Mouse (Mus musculus): ENCODE measurements around the gene 2200002D01Rik.

The 2200002D01Rik gene

DNA sequence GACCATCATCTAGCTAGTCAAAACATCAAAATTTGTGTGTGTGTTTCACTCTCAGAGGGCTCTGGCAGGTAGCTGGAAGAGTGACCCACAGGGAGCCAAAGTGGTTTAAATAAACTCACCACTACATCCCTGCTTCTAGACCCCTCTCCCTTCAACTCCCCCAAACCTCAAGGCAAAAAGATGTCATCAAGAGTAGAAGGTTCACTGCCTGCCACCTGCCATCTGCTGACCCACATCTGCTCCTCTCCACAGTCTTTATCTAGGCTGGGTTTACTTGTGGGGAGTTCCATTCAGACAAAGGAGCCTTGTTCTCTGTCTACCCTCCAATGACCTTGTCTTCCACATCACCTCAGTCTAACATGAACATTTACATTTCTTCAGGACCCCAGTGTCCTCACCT lies 31.0 kb upstream of the 2200002D01Rik start:
- no peak for DNase-seq

- DNase-seq, result no peak
Observed at GRCm38 (mm10) chr7:29277510-29277909, 29.2 kb upstream of the 2200002D01Rik start.

DNA sequence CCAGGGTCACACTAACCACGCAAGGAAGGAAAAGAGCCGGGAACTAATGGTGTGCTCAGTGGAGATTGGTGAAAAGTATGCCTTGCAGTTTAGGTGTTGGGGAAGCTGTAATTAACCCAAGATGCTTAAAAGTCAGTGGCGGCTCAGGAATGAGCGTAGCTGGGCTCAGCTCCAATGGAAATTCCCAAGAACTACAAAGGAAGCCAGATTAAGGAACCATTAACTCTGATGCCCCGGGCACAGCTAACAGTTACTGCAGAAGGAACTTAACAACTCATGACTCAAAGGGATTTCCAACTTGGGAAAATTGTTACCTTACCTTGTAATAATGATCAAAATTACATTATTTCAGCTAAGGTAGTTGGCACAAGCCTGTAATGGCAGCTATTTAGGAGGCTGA lies 28.4 kb upstream of the 2200002D01Rik start:
- DNase-seq, result no peak

- no peak for DNase-seq
Observed at GRCm38 (mm10) chr7:29271687-29272465, 23.6 kb upstream of the 2200002D01Rik start.

DNA sequence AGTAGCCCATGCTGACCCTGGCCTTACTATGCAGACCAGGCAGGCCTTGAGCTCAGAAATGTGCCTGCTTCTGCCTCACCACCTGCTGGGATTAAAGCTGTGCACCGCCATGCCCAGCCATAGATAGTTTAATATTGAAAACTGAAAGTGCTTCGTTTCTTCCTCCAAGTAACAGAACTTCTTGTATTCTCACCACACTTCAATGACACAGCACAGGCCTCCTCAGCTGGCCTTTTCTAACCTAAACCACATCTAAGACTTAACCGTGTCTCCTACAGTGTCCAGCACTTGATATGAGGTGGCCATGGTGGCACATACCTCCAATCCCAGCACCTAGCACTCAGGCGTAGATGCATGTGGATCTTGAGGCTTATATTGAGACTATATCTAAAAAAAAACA lies 22.2 kb upstream of the 2200002D01Rik start:
- no peak for DNase-seq

- DNase-seq, result no peak
Observed at GRCm38 (mm10) chr7:29266931-29267330, 18.7 kb upstream of the 2200002D01Rik start.

DNA sequence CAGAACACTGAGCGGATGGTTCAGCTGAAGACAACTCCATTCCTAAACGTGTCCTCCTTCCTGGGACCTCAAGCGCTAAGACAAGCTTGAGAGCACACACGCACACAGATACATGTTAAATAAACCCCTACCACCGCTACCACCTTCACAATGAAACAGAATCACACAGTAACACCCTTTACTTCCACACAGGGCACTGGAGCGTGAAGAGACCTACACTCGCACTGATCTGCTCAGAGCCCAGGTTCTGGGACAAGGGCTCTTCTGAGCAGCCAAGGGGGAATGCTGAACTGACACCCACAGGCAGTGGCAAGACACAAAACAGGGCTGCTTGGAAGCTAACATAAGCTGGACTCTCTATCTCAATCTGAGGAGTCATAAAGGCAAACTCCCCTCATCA lies 17.4 kb upstream of the 2200002D01Rik start:
- DNase-seq, result no peak

DNA sequence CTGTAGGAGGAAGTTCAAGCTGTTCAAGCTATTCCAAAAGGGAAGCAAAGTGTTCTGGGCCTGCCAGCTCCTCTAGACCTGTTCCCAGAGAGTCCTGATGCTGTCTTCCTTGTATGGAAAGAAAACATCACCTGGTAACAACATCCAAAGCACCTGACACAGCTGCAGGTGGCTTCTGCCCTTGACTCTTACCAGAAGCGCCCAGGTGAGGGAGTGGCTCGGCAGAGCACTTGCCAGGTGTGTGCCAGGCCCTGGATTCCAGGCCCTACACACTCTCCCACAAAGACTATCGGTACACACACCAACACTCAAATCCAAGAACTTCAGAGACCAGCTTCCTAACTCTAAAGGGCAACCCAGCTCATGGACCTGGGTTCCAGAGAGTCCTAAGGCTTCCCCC lies 15.6 kb upstream of the 2200002D01Rik start:
- DNase-seq, result no peak

- no peak for DNase-seq
Observed at GRCm38 (mm10) chr7:29262151-29262550, 13.9 kb upstream of the 2200002D01Rik start.

GRCm38 (mm10) chr7:29259781-29260730 lies 11.8 kb upstream of the 2200002D01Rik start:
- DNase-seq, result no peak

GRCm38 (mm10) chr7:29257368-29257767 lies 9.1 kb upstream of the 2200002D01Rik start:
- no peak for DNase-seq

DNA sequence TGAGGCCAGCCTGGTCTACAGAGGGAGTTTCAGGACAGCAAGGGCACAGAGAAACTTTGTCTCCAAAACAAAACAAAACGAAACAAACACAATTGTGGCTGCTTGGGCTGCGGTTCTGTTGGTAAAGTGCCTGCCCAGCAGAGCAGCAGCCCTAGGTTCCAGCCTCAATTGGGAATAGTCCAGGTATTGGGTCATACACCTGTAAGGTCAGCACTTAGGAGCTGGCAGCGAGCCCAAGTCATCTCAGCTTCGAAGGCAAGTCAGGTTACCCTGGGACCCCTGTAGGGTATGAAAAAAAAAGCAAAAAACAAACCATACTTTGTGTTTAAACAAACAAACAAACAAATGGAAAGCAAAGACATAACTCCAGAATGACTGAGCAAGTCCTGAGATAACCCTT lies 7.6 kb upstream of the 2200002D01Rik start:
- DNase-seq, result no peak

DNA sequence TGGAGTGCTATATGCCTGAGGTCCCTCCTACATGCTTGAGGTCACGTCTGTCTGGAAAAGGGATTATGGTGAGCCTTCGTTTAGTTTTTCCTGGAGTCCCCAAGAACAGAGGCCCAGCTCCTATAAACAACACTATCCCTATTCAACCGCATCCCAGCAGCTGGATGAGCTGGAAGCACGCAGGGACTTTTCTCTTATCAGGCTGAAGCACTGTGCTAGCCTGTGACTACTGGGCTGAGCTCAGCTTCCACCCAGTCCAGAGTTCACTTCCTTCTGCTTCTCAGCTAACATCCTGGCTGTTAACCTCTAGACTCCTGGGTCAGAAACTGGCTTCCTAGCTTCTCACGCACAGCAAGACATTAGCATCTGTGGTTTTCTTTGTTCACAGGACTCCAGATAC lies 5.6 kb upstream of the 2200002D01Rik start:
- DNase-seq, result no peak

GRCm38 (mm10) chr7:29251166-29251565 lies 2.9 kb upstream of the 2200002D01Rik start:
- DNase-seq, result no peak

DNA sequence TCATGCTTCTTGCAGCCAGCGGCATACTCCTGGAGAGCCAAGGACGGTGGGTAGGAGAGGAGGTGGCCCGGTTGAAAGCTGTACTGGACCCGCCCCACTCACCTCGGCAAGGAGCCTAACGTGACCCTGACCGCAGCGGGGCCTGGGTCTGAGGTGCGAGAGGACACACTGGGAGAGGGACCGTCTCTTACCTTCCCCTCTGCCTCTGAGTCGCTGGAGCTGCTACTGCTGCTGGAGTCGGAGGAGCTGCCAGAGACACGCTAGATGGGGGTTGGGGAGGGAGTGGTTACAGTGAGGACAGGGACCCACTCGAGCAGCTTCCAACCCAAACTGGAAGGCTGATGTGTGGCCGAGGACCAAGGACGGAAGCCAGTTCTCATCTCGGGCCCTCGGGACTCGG lies 560 bp downstream of the 2200002D01Rik start:
- no peak for DNase-seq

DNA sequence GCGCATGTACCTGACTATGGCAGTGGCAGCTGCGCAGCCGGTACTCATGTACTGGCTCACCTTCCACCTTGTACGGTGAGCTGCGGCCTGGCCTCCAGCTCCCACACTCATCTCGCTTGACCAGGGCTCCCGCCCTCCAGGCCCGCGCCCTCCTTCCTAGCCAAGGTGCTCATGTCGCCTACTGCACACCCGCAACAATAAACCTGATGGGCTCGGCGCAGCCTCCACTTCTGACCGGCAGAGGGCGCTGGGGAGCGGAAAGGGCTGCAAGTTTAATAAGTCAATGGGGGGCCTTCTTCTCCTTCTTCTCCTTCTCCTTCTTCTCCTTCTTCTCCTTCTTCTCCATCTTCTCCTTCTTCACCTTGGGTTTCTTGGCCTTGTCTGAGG lies 959 bp downstream of the 2200002D01Rik start:
- peak; percentile 84 to 90 for DNase-seq

- DNase-seq, result no peak
Observed at GRCm38 (mm10) chr7:29246619-29247313, 1.5 kb downstream of the 2200002D01Rik start.

- DNase-seq, result no peak
Observed at GRCm38 (mm10) chr7:29246015-29246414, 2.3 kb downstream of the 2200002D01Rik start.

DNA sequence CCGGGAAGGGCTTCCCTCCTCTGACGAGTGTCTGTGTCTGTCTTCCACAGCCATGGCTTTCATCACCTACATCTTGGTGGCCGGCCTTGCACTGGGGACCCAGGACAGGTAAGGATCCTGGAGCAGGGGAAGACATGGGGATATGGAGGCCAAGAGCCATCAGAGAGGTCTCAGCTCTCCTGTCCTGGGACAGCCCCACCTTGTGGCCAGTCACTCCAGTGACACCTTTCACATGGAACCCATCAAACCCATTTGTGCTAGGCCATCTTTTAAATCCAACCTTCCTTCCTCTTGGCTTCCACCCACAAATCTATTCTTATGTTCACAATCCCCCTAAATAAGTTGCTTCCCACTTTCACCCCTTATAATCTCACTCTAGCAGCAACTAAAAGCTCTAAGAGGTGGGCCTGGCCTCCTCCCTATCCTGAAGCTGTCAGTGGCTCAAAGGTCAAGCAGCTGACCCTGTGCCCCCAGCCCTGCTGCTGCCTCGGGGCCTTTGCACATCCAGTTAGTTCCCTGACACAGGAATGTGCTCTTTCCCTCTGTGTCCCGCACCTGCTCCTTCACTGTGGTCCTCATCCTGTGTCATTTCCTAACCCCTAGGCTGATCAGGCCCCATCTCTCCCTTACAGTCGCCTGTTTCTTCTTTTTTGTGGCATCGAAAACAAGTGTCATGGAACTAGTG lies 3.4 kb downstream of the 2200002D01Rik start:
- peak in 1 of 2 experiments; percentile 59 for DNase-seq

DNA sequence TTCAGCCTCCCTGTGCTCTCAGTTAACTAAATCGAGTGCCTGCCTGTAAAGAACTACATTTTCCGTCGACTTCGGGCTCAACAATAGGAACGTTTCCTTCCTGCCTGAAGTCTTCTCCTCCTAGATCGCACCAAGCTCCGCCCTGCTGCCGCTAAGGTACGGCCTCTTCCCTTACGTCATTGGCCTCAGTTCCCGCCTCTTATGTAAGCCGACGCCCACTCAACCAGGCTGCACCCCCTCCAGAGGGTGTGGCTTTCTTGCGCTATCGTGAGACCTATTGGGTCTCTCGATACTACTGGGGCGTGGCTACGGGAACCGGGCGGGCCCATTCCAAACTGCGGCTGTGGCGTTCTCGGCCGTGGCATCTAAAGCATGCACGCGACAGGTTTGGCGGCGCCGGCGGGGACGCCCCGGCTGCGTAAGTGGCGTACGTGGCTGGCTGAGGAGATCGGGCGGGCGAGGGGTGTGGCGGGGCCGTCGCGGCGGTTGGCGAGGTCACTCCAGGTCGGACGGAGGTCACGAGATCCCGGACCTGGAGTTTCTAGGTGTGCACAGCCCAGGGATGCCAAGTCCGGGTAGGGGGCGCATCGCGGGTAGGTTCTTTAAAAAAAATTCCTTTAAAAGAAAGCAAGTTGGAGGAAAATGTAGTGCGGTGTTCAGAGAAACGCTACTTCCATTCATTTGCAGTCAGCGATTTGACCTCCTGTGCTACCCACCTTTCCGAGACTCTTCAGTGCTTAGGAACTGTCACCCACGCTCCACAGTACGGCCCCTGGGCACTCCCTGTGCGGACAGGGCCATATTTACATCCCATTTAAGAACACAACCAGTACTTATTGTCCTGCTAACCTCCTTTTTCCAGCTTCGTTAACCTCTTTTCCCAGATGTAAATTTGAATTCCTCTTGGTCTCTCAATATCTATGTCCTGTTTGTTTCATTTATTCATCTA lies 10.0 kb downstream of the 2200002D01Rik start, which contains the start of gene Yif1b:
Gene Yif1b, plus strand, starts transcription at position 311 of the 949 bp plus-strand sequence.
- DNase-seq, result peak; percentile 98

DNA sequence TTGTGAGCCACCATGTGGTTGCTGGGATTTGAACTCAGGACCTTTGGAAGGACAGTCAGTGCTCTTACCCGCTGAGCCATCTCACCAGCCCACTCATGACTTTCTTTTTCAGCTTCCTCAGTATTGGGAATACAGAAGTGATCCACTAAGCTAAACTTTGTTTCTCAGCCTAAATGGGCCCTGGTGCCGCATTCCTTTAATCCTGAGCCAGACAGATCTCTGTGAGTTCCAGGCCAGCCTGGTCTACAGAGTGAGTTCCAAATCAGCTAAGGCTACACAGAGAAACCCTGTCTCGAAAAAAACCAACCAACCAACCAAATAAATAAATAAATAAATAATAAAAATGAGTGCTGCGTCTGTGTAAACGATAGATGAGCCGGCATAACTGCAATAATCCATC lies 10.7 kb downstream of the 2200002D01Rik start:
- DNase-seq, result peak in 1 of 2 experiments; percentile 39

Data from cerebellum, postnatal 14 days (tissue).